Comparison of ENCODE assay signal across 12 mouse cellular contexts in genomic region chr12:117172529-117172884, GRCm38 (mm10).
DNase-seq lines count a peak whose midpoint lies in the region; ATAC-seq and TF ChIP-seq lines count a peak whose summit lies in the region.
"Had no signal": no experiment of that assay in that cellular context is flagged by ENCODE, and none has a peak within 500 bp of the region (broad histone marks: within the 10 kb centered on the region; RNA-seq: fewer than 3 reads in every experiment).

No protein-coding gene starts in this region.

- 19% methylated on average over 2 of the region's 2 CpGs for WGBS in hindbrain, embryonic 10.5 days
- 37% methylated on average over 2 of the region's 2 CpGs for WGBS in hindbrain, postnatal 0 days
- 66% methylated on average over 2 of the region's 2 CpGs for WGBS in embryonic facial prominence, embryonic 14.5 days
- 11% methylated on average over 2 of the region's 2 CpGs for WGBS in hindbrain, embryonic 14.5 days
- WGBS in midbrain, postnatal 0 days = 21% methylated on average over 2 of the region's 2 CpGs

- ATAC-seq in hindbrain, postnatal 0 days = no peak; the same call in none of the 2 replicates
- ATAC-seq in embryonic facial prominence, embryonic 14.5 days (ENCODE audit: low read depth) = peak; percentile 11; the same call in 1 of the 2 replicates
- peak; percentile 53 for ATAC-seq in hindbrain, embryonic 14.5 days (ENCODE audit: low FRiP score)
- no peak for ATAC-seq in midbrain, postnatal 0 days (ENCODE audit: low FRiP score)

- peak overlapping the region; percentile 91 for H3K27ac ChIP-seq in hindbrain, embryonic 10.5 days
- no peak overlapping the region for H3K27ac ChIP-seq in hindbrain, postnatal 0 days
- H3K27ac ChIP-seq in embryonic facial prominence, embryonic 14.5 days (replicated peaks; ENCODE audit: low read depth, low read length) = no peak overlapping the region
- H3K27ac ChIP-seq in hindbrain, embryonic 14.5 days = peak overlapping the region; percentile 75
- peak overlapping the region; percentile 69 for H3K27ac ChIP-seq in midbrain, postnatal 0 days (ENCODE audit: low read depth, low read length)

- TF ChIP-seq CTCF in hindbrain, postnatal 0 days (IDR thresholded peaks at IDR 0.05; ENCODE audit: low read depth) = no peak
- no peak for TF ChIP-seq CTCF in midbrain, postnatal 0 days (IDR thresholded peaks at IDR 0.05)

- no peak overlapping the region for H3K4me2 ChIP-seq in hindbrain, postnatal 0 days (ENCODE audit: low read depth, low read length)
- no peak overlapping the region for H3K4me2 ChIP-seq in embryonic facial prominence, embryonic 14.5 days (ENCODE audit: low read depth, low read length)
- H3K4me2 ChIP-seq in hindbrain, embryonic 14.5 days (replicated peaks) = no peak overlapping the region
- no peak overlapping the region; the same call in 1 of the 2 replicates for H3K4me2 ChIP-seq in midbrain, postnatal 0 days (ENCODE audit: low read depth, low read length, poor library complexity, severe bottlenecking)

- H3K9me3 ChIP-seq in hindbrain, embryonic 10.5 days = no peaks in the 10 kb centered on the region
- H3K9me3 ChIP-seq in hindbrain, postnatal 0 days (ENCODE audit: low read length) = no peaks in the 10 kb centered on the region
- no peaks in the 10 kb centered on the region for H3K9me3 ChIP-seq in embryonic facial prominence, embryonic 14.5 days (ENCODE audit: control insufficient read depth, low read length)
- no peaks in the 10 kb centered on the region for H3K9me3 ChIP-seq in hindbrain, embryonic 14.5 days (ENCODE audit: control insufficient read depth, low read length)
- H3K9me3 ChIP-seq in midbrain, postnatal 0 days (ENCODE audit: low read length) = no peaks in the 10 kb centered on the region

- H3K9ac ChIP-seq in hindbrain, postnatal 0 days (replicated peaks; ENCODE audit: low read length) = no peak overlapping the region
- no peak overlapping the region for H3K9ac ChIP-seq in embryonic facial prominence, embryonic 14.5 days (ENCODE audit: low read depth, low read length)
- H3K9ac ChIP-seq in hindbrain, embryonic 14.5 days = peak overlapping the region; percentile 47
- peak overlapping the region; percentile 36; the same call in 1 of the 2 replicates for H3K9ac ChIP-seq in midbrain, postnatal 0 days (replicated peaks; ENCODE audit: low read length, poor library complexity, severe bottlenecking)

- H3K4me3 ChIP-seq in hindbrain, embryonic 10.5 days = peak overlapping the region; percentile 41
- H3K4me3 ChIP-seq in hindbrain, postnatal 0 days (ENCODE audit: low read length) = no peak overlapping the region
- no peak overlapping the region for H3K4me3 ChIP-seq in embryonic facial prominence, embryonic 14.5 days (ENCODE audit: low read depth, low read length)
- no peak overlapping the region for H3K4me3 ChIP-seq in hindbrain, embryonic 14.5 days (replicated peaks; ENCODE audit: low read length)
- no peak overlapping the region for H3K4me3 ChIP-seq in midbrain, postnatal 0 days (ENCODE audit: low read depth, low read length)

- peaks cover 99% of the 10 kb centered on the region for H3K4me1 ChIP-seq in hindbrain, embryonic 10.5 days (replicated peaks)
- peaks cover 16% of the 10 kb centered on the region for H3K4me1 ChIP-seq in hindbrain, postnatal 0 days (ENCODE audit: insufficient read depth, low read length)
- H3K4me1 ChIP-seq in embryonic facial prominence, embryonic 14.5 days (ENCODE audit: control insufficient read depth, insufficient read depth, low read length) = peaks cover 3% of the 10 kb centered on the region; the same call in 1 of the 2 replicates
- H3K4me1 ChIP-seq in hindbrain, embryonic 14.5 days (replicated peaks; ENCODE audit: control insufficient read depth, insufficient read depth, low read length) = peaks cover 70% of the 10 kb centered on the region
- peaks cover 34% of the 10 kb centered on the region for H3K4me1 ChIP-seq in midbrain, postnatal 0 days (ENCODE audit: insufficient read depth, low read length)

- no peak for DNase-seq in hindbrain, embryonic 10.5 days (ENCODE audit: low spot score)
- DNase-seq in hindbrain, postnatal 0 days (ENCODE audit: low spot score) = no peak
- DNase-seq in embryonic facial prominence, embryonic 14.5 days (ENCODE audit: low spot score) = no peak
- no peak for DNase-seq in hindbrain, embryonic 14.5 days (ENCODE audit: low spot score)
- no peak for DNase-seq in midbrain, postnatal 0 days (ENCODE audit: low spot score)
- DNase-seq in thymus, postnatal 0 days (ENCODE audit: low spot score) = no peak
- no peak for DNase-seq in frontal cortex, adult 2 months (ENCODE audit: extremely low spot score in 1 of 2, low spot score in 1 of 2)
- no peak for DNase-seq in ovary, postnatal 36 days (ENCODE audit: low spot score)
- DNase-seq: B cell, adult 2 months; cerebellum, postnatal 25 days; kidney, adult 18-20 months; right cerebral cortex, postnatal 25 days had no signal

- peaks cover 65% of the 10 kb centered on the region for H3K36me3 ChIP-seq in hindbrain, embryonic 10.5 days
- no peaks in the 10 kb centered on the region for H3K36me3 ChIP-seq in hindbrain, postnatal 0 days (ENCODE audit: insufficient read depth, low read length)
- no peaks in the 10 kb centered on the region for H3K36me3 ChIP-seq in embryonic facial prominence, embryonic 14.5 days (ENCODE audit: control insufficient read depth, insufficient read depth, low read length)
- H3K36me3 ChIP-seq in hindbrain, embryonic 14.5 days (replicated peaks; ENCODE audit: control insufficient read depth, insufficient read depth) = no peaks in the 10 kb centered on the region
- H3K36me3 ChIP-seq in midbrain, postnatal 0 days (ENCODE audit: insufficient read depth, low read length) = no peaks in the 10 kb centered on the region

- H3K27me3 ChIP-seq in hindbrain, embryonic 10.5 days (ENCODE audit: insufficient read depth, poor library complexity, severe bottlenecking) = 0 out of 2 replicates have a peak, but pooled peaks cover 4% of the 10 kb centered on the region
- no peaks in the 10 kb centered on the region for H3K27me3 ChIP-seq in hindbrain, postnatal 0 days (ENCODE audit: insufficient read depth, low read length)
- H3K27me3 ChIP-seq in embryonic facial prominence, embryonic 14.5 days (replicated peaks; ENCODE audit: control insufficient read depth, insufficient read depth, low read length) = no peaks in the 10 kb centered on the region
- H3K27me3 ChIP-seq in hindbrain, embryonic 14.5 days (ENCODE audit: control insufficient read depth, insufficient read depth, low read length) = no peaks in the 10 kb centered on the region
- no peaks in the 10 kb centered on the region for H3K27me3 ChIP-seq in midbrain, postnatal 0 days (ENCODE audit: insufficient read depth, low read length)

Comparison
In these comparisons a context has a peak if more than half of its experiments do, and no peak if none do; other contexts are left out.
1. H3K27ac ChIP-seq: peak in hindbrain, embryonic 10.5 days (single experiment), hindbrain, embryonic 14.5 days (single experiment) and midbrain, postnatal 0 days (single experiment); none in hindbrain, postnatal 0 days (single experiment) and embryonic facial prominence, embryonic 14.5 days (single experiment).
2. ATAC-seq: peak in embryonic facial prominence, embryonic 14.5 days (single experiment) and hindbrain, embryonic 14.5 days (single experiment); none in hindbrain, postnatal 0 days (single experiment) and midbrain, postnatal 0 days (single experiment).
3. H3K9ac ChIP-seq: peak in hindbrain, embryonic 14.5 days (single experiment) and midbrain, postnatal 0 days (single experiment); none in hindbrain, postnatal 0 days (single experiment) and embryonic facial prominence, embryonic 14.5 days (single experiment).